Mouse (Mus musculus) thymus, adult 2 months (tissue): ENCODE results near the gene Gm3015.
"Not testable (repeated sequence)": the region's sequence is repeated elsewhere in the genome, so short reads cannot be mapped to it uniquely, and the experiment has no call there.

Experiments
- CTCF ChIP-seq: fragments of 200-500 bp; IDR thresholded peaks from 2 replicates; pipeline ENCODE4 v1.5.1; 2012; ENCODE audit warnings: mild to moderate bottlenecking, control low read depth, low read length, moderate library complexity, borderline replicate concordance; ENCODE audit not compliant: control insufficient read depth, poor library complexity, insufficient read depth; ENCODE audit errors: extremely low read depth
- POLR2A ChIP-seq: fragments of 200-500 bp; IDR thresholded peaks from 2 replicates; pipeline ENCODE4 v1.6.1; 2012; ENCODE audit warnings: mild to moderate bottlenecking, low read length, control low read depth, moderate library complexity; ENCODE audit not compliant: control insufficient read depth, poor library complexity, insufficient read depth; ENCODE audit errors: extremely low read depth

GRCm38 (mm10) chr14:42797887-42798286 is 29.3 kb upstream of the Gm3015 start, which contains the start of gene Gm10377:
- not testable (repeated sequence) for TF ChIP-seq CTCF, POLR2A
